Mouse (Mus musculus) liver, embryonic 12.5 days (tissue): ENCODE data around the gene Flrt1. TPM values are rescaled to one million over a fixed set of nuclear protein-coding genes. Genes with fewer than 3 reads are reported as not detected.

Experiments used
- polyA plus RNA-seq: library from polyadenylated mRNA; unstranded; fragments of >200 nt; fragmentation: Nextera tagmentation; extraction: Ambion mirVana; gene quantifications from 2 replicates; pipeline ENCODE4 v1.2.1, GENCODE M21; 2016

Flrt1 gene
- polyA plus RNA-seq, 1 experiment from 2014 or later: 0.23 TPM

Other genes starting within 250 kb of the Flrt1 start
- 2.8 and 3.3 TPM in 2 replicates for gene Ccdc88b, start 247.5 kb downstream of the Flrt1 start, polyA plus RNA-seq
- gene Trmt112, start 196.0 kb downstream of the Flrt1 start, polyA plus RNA-seq: 115 TPM in 2 replicates
- gene Prdx5, start 195.6 kb downstream of the Flrt1 start, polyA plus RNA-seq: 94.2 and 101 TPM in 2 replicates
- gene Esrra, start 183.9 kb downstream of the Flrt1 start, polyA plus RNA-seq: 6.5 and 6.8 TPM in 2 replicates
- 0.80 and 0.93 TPM in 2 replicates for gene Catsperz, start 180.3 kb downstream of the Flrt1 start, polyA plus RNA-seq
- gene Kcnk4, start 171.2 kb downstream of the Flrt1 start, polyA plus RNA-seq: 0.05 TPM in 1 of 2 replicates, not detected in the other
- gene Bad, start 163.9 kb downstream of the Flrt1 start, polyA plus RNA-seq: 36.4 and 37.6 TPM in 2 replicates
- gene Gpr137, start 163.2 kb downstream of the Flrt1 start, polyA plus RNA-seq: 8.8 and 9.9 TPM in 2 replicates
- gene Ppp1r14b, start 130.8 kb downstream of the Flrt1 start, polyA plus RNA-seq: 153 and 155 TPM in 2 replicates
- 13.6 and 14.4 TPM in 2 replicates for gene Plcb3, start 129.3 kb downstream of the Flrt1 start, polyA plus RNA-seq
- gene Fkbp2, start 125.2 kb downstream of the Flrt1 start, polyA plus RNA-seq: 91.7 and 92.0 TPM in 2 replicates
- 23.2 and 23.3 TPM in 2 replicates for gene Vegfb, start 118.1 kb downstream of the Flrt1 start, polyA plus RNA-seq
- 12.1 and 12.7 TPM in 2 replicates for gene Dnajc4, start 113.2 kb downstream of the Flrt1 start, polyA plus RNA-seq
- 10.0 and 11.9 TPM in 2 replicates for gene Nudt22, start 109.6 kb downstream of the Flrt1 start, polyA plus RNA-seq
- gene Trpt1, start 109.6 kb downstream of the Flrt1 start, polyA plus RNA-seq: 2.2 and 2.5 TPM in 2 replicates
- gene Fermt3, start 86.3 kb downstream of the Flrt1 start, polyA plus RNA-seq: 135 and 147 TPM in 2 replicates
- gene Stip1, start 65.8 kb downstream of the Flrt1 start, polyA plus RNA-seq: 218 and 230 TPM in 2 replicates
- 6.4 and 7.6 TPM in 2 replicates for gene Macrod1, start 48.9 kb downstream of the Flrt1 start, polyA plus RNA-seq
- gene Otub1, start 100.6 kb upstream of the Flrt1 start, polyA plus RNA-seq: 85.0 and 85.2 TPM in 2 replicates
- 915 and 936 TPM in 2 replicates for gene Cox8a, start 111.9 kb upstream of the Flrt1 start, polyA plus RNA-seq
- gene Naa40, start 135.5 kb upstream of the Flrt1 start, polyA plus RNA-seq: 42.0 and 44.8 TPM in 2 replicates
- gene Rcor2, start 161.6 kb upstream of the Flrt1 start, polyA plus RNA-seq: 4.0 and 5.1 TPM in 2 replicates
- 41.3 and 42.0 TPM in 2 replicates for gene Mark2, start 236.1 kb upstream of the Flrt1 start, polyA plus RNA-seq